Mouse (Mus musculus) right cerebral cortex, postnatal 10 days (tissue): ENCODE data around the gene C130026I21Rik.
A peak's percentile ranks its signal among the peaks of the same experiment; 100 is the strongest.
"Not testable (repeated sequence)": the region's sequence is repeated elsewhere in the genome, so short reads cannot be mapped to it uniquely, and the experiment has no call there.

Experiments
- DNase-seq, 2 experiments: peaks; one replicate each; pipeline ENCODE4 v3.0.0; 2021; ENCODE audit warnings: low spot score in 2 of 2

The C130026I21Rik gene

GRCm38 (mm10) chr1:85033616-85034015 is 236.8 kb downstream of the C130026I21Rik start:
- not testable (repeated sequence) for DNase-seq

DNA sequence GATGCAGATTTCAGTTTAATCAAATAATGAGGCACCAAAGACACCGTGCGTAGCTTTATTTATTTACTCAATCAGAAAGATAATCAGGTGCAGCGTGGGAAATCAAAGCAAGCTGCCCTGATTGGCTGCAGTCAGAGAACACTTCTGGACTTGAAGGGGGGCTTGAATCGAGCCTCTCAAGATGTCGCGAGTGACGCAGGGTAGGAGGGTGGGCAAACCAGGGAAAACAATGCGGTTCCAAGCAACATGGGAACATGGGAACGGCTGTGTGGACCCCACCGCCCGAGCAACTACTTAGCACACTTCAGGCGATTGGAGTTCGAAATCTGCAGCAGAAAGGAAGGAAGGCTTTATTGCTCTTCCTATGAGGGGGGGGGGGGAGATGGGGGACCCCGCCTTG is 240.2 kb downstream of the C130026I21Rik start:
- DNase-seq, result not testable (repeated sequence)

- not testable (repeated sequence) for DNase-seq
Observed at GRCm38 (mm10) chr1:85011933-85012332, 258.4 kb downstream of the C130026I21Rik start.

DNA sequence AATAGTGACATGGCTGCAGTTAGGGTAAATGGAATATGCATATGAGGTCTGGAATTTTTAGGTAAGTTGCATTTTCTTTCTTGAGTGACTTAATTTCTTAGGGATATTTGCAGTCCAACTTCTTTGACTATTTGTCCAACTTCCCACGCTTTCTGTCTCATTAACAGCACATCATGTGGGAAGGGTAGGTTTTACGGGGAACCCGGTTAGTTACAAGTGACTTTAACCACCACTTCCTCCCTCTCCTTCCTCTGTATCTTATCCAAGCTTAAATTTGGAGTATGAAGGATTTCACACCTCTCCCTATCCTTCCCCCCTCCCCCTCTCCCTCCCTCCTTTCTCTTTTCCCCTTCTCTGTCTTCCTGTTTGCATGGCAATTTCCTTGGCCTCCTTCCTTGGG is 259.4 kb downstream of the C130026I21Rik start:
- DNase-seq, result not testable (repeated sequence)

DNA sequence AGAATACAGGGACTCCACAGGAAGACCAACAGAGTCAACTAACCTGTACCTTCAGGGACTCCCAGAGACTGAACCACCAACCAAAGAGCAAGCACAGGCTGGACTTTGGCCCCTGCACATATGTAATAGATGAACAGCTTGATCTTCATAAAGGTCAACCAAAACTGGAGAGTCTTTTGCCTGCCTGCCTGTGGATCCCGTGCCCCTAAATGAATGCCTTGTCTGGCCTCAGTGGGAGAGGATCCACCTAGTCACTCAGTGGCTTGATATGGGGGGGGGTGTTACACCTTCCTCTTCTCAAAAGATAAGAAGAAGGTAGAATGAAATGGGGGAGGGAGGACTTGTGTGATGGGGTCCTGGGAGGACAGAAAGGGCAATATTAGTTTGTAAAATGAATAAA is 262.6 kb downstream of the C130026I21Rik start:
- not testable (repeated sequence) for DNase-seq

- not testable (repeated sequence) for DNase-seq
Observed at GRCm38 (mm10) chr1:84999241-84999640, 271.1 kb downstream of the C130026I21Rik start.

GRCm38 (mm10) chr1:84996305-84996704 is 274.1 kb downstream of the C130026I21Rik start:
- not testable (repeated sequence) for DNase-seq

GRCm38 (mm10) chr1:84994461-84994860 is 275.9 kb downstream of the C130026I21Rik start:
- DNase-seq, result peak; percentile 24 to 38

GRCm38 (mm10) chr1:84993688-84994319 is 276.6 kb downstream of the C130026I21Rik start:
- DNase-seq, result not testable (repeated sequence)

DNA sequence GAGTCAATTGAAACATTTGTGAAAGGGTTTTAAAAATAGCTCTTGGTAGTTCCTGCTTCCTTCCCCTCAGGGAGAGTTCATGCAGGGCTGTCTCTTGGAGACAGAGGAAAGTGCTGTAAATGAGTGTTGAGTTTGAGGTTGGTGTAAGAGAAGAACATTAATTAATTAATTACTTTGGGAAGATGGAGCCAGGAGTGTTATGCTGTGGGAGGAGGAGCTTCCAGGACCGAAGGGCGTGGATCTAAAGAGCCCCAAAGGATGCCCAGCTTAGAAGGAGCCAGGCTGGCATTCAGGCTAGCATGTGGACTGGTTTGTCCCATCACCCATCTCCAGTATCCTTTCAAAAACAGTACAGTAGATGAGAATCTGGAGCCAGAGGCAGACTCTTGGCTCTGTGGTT is 277.1 kb downstream of the C130026I21Rik start:
- not testable (repeated sequence) for DNase-seq

GRCm38 (mm10) chr1:84992827-84993226 is 277.5 kb downstream of the C130026I21Rik start:
- DNase-seq, result not testable (repeated sequence)

- not testable (repeated sequence) for DNase-seq
Observed at GRCm38 (mm10) chr1:84989044-84989443, 281.3 kb downstream of the C130026I21Rik start.

DNA sequence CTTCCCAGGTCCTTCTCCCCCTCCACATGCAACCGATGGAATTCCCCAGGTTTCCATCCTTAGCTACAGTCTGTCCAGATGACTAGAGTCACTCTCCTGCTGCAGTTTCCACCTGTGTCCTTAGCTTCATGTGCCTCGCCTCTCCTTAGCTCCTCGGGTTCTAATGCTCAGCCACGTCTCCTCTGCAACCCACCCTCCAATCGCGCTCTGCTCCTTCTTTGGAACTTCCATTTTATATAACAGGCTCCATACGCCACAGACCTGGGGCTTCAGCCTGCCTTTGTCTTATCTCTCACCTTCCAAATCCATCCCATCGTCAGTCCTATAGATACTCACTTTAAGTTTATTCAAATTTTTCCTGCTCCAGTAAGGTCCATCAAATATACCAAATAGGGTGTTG is 282.6 kb downstream of the C130026I21Rik start:
- DNase-seq, result not testable (repeated sequence)

GRCm38 (mm10) chr1:84961779-84962178 is 308.6 kb downstream of the C130026I21Rik start:
- not testable (repeated sequence) for DNase-seq

DNA sequence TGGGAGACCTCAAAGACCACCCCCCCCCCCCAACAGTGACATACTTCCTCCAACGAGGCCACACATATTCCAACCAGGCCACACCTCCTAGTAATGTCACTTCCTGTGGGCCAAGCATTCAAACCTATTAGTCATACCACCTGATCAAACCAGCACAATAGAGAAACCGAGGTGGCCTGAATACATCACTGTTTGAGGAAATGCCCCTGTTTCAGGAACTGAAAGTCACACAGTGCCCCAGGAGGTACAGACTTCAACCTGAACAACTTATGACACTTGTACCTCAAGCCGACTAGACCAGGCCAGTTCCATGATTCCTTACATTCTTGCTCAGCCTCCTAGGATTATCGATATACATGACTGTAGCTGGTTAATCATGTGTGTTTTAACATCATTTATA is 312.7 kb downstream of the C130026I21Rik start:
- not testable (repeated sequence) for DNase-seq

DNA sequence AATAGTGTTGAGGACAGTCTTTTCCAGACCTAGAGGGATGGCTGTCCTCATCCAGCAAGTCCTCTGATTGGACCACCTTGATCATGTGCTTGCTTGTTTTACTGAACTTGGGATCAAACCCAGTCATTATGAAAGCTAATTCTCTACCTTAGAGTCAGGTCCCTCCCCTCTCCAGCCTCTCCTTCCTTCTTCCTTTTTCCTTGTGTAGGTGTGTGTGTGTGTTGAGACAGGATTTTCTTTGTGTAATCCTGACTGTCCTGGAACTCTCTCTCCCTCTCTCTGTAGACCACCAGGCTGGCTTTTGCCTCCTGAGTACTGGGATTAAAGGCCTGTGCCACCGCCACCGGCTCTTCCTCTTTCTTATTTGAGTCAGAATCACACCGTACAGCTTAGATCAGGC is 313.6 kb downstream of the C130026I21Rik start:
- DNase-seq, result not testable (repeated sequence)

- DNase-seq, result no peak
Observed at GRCm38 (mm10) chr1:84952456-84953181, 317.7 kb downstream of the C130026I21Rik start.

GRCm38 (mm10) chr1:84951566-84951965 is 318.8 kb downstream of the C130026I21Rik start:
- no peak for DNase-seq

DNA sequence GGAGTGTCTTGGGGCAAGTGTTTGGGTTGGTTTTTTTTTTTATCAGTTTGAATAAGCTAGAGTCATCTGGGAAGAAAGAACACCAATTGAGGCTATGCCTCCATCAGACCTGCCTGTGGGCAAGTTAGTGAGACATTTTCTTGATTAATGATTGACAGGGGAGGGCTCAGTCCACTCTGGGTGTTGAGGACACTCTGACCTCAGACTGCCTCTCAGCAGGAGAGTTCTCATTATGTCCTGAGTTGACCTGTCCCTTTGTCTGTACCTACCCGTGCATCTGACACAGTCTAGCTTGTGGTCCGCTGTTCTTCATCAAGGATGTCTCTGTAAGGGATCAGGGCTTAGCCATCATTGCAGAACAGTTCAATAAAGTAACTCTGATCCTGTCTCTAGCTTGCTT is 323.0 kb downstream of the C130026I21Rik start:
- peak in 1 of 2 experiments; percentile 10 for DNase-seq

- peak; percentile 7 for DNase-seq
Observed at GRCm38 (mm10) chr1:84945950-84946349, 324.4 kb downstream of the C130026I21Rik start.

- DNase-seq, result no peak
Observed at GRCm38 (mm10) chr1:84943549-84943948, 326.8 kb downstream of the C130026I21Rik start.
